Mouse (Mus musculus) olfactory bulb, adult 2 months (tissue): ENCODE results near the gene Rnf24. TPM values are rescaled to one million over a fixed set of nuclear protein-coding genes. Genes with fewer than 3 reads are reported as not detected.

Source experiments
- H3K27ac ChIP-seq: fragments of 200-500 bp; 2 replicates; pipeline ENCODE4 v1.5.1; 2012; ENCODE audit warnings: low read depth, low read length; ENCODE audit not compliant: insufficient read depth
- H3K4me1 ChIP-seq: fragments of 200-500 bp; 2 replicates; pipeline ENCODE4 v1.6.1; 2012; ENCODE audit warnings: low read length; ENCODE audit not compliant: control insufficient read depth, insufficient read depth
- H3K4me3 ChIP-seq: fragments of 200-500 bp; 2 replicates; pipeline ENCODE4 v1.5.1; 2012; ENCODE audit warnings: mild to moderate bottlenecking, low read depth, low read length, moderate library complexity; ENCODE audit not compliant: insufficient read depth
- CTCF ChIP-seq: fragments of 200-500 bp; IDR thresholded peaks from 2 replicates; pipeline ENCODE4 v1.5.1; 2012; ENCODE audit warnings: low read depth, mild to moderate bottlenecking, low read length, moderate library complexity; ENCODE audit not compliant: insufficient read depth
- POLR2A ChIP-seq: fragments of 200-500 bp; IDR thresholded peaks from 2 replicates; pipeline ENCODE4 v1.6.1; 2012; ENCODE audit warnings: mild to moderate bottlenecking, low read depth, low read length, moderate library complexity; ENCODE audit not compliant: insufficient read depth
- WGBS: fragments of 180-500 bp; shearing (Covaris S2); methylation state at CpG from one replicate; pipeline ENCODE4 v1.1.7; 2018; 5-methylcytosine and 5-hydroxymethylcytosine counted together
- polyA plus RNA-seq: library from polyadenylated mRNA; stranded (reverse); fragments of >200 nt; gene quantifications from 2 replicates; pipeline ENCODE4 v1.2.4, GENCODE M21; 2012; ENCODE audit warnings: low replicate concordance; ENCODE audit not compliant: missing spikeins, insufficient read depth, insufficient read length

Gene Rnf24
- not detected in 2 replicates for polyA plus RNA-seq

DNA sequence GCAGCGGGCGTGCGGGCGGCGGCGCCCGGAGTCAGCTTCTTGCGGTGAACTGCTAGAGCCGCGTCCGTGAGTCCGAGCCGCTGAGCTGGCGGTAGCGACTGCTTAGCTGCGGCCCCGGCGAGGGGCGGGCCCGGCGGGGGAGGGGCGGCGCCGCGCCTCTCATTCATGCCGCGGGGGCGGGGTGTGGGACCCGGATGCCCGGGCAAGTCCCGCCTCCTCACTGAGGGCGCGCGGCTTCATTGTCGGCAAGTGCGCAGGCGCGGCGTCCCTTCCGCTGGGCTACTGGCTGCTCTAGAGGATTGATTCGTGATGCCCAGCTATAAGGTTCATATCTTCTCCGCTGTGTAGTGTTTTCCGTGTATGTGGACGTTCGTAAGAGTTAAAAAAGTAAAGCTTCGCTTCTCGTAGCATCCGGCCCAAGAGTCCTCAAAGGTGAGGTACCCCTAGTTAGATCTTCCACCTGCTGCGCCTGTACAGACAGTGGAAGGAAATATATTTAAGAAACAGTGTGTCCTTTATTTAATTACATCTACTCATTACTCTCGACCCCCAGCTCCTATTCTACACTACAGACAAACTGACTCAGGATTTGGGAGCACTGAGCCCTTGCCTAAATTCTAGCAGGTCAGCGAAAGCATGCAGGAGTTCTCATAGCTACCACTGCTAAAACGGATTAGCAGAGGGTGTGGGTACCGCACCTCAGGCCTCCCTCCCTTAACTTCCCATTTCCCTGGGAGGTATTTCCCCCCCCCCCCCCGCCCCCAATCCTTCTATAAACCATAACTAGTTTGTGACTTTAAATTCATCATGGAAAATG lies at the start of gene Rnf24:
Gene Rnf24 (minus strand): TSS at position 146 of the 817 bp plus-strand sequence.
- TF ChIP-seq CTCF = no peak
- TF ChIP-seq POLR2A = peak; percentile 59; the same call in 1 of the 2 replicates
- Histone ChIP-seq H3K4me1 (peaks cover 4% of the 10 kb centered on the region; the same call in 1 of the 2 replicates), H3K27ac (peak within 1 kb of the TSS; percentile 68), H3K4me3 (peak within 1 kb of the TSS; percentile 81)
- WGBS = under 1% methylated on average over 54 of the region's 54 CpGs

DNA sequence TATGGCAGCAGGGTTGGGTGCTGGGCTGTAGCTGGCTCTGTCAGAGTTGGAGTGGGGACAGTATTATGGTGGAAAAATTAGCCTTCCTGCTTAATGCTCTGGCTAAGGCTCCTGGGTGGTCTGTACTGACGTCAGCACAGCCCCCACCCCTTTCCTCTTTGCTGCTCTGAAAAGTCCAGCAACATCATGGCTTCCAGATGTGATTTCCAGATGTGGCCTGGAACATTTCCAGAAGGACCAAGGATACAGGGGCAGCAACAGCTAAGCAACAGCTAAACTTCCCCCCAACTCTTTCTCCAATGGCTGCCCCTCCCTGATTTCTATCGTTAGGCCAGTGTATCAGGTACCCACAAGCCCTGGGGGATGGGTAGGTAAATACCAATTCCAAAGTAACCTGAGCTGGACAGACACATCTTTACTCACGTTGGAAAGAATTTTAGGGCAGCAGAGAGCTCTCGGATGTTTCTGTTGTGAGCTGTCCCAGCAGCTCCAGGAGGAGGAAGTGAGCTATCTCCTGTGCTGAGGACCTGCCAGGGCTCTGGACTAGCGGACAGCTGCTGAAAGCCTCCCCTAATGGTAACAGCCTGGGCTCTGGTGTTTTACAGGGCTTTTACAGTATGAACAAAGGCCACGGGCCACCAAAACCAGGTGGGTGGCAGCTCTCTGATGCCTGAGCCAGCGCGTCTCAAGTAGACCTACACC lies 49.3 kb upstream of the Rnf24 start:
- TF ChIP-seq POLR2A = no peak
- no peak for TF ChIP-seq CTCF
- H3K4me1 ChIP-seq = peaks cover 16% of the 10 kb centered on the region
- no peak overlapping the region for H3K4me3 ChIP-seq
- no peak overlapping the region for H3K27ac ChIP-seq
- WGBS = 78% methylated on average over 8 of the region's 8 CpGs

DNA sequence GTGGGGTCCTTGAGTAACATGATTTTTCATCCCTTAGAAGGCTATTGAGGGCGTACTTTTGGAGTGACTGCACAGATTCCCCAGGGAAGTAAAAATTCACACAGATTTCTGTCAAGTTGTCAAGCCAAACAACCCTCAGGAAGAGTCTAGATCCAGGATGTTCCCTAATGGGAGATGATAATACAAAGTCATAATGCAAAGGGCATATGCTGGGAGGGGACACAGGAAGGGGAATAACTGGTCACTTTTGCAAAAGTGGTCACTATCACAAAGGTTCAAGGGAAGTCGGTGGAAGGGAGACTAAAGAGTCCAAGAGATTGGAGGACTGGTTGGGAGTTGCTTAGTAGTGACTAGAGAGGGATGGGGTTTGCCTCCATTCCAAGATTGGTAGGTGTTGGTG lies 48.2 kb upstream of the Rnf24 start:
- Histone ChIP-seq H3K4me3 (no peak overlapping the region), H3K4me1 (peaks cover 16% of the 10 kb centered on the region), H3K27ac (no peak overlapping the region)
- TF ChIP-seq CTCF (no peak), POLR2A (no peak)
- 91% methylated on average over 2 of the region's 2 CpGs for WGBS

DNA sequence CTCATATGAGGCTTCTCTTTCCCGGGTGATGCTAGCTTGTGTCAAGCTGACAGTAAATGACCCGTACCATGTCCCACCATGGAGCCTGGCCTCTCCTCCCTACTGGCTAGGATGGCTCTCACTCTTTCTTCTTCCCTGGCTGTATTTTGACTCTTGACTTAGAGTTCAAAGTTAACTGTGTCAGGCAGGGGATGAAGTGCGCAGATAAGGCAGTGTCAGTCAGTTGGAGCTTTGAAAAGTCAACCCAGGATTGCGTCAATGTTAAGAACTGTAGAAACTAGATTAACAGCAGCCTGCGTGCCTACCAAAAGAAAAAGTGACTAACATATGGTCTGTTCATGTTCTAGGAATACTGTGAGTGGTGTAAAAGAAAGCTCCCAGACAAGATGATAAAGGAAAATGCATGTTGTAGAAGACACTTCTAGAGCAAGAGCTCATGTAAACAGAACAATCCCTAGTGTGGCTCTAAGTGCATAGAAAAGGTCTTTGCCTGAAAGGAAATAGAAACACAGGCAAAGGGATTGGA lies 44.7 kb upstream of the Rnf24 start:
- WGBS = 97% methylated on average over 5 of the region's 5 CpGs
- Histone ChIP-seq H3K27ac (no peak overlapping the region), H3K4me3 (no peak overlapping the region), H3K4me1 (no peaks in the 10 kb centered on the region)
- TF ChIP-seq CTCF = no peak
- no peak for TF ChIP-seq POLR2A

DNA sequence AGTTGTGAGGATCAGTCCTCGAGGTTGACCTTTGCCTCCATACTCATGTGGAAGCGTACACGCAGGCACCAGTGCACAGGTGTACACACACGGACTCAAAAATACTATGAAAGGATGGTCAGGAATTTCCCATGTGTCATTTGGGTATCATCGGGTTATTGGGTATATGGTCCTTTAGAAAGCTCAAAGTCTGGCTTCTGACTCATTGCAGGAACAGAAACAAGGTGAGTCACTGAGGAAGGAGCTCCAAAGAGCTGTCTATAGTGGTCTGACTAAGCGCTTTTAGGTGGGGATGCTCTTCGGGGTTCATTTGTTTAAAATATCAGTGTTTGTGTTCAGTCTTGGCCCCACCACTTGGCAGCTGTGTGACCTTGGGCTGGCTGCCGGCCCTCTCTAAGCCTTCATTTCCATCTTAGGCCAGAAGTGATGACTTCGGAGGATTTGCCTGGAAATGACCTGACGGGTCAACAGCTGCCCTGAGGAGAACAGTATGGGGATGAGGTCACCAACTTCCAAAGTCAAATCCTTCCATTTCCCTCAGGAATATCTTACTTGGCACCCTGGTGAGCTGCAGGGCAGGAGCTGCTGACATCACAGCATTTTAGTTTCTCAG lies 33.8 kb upstream of the Rnf24 start:
- WGBS = 79% methylated on average over 10 of the region's 10 CpGs
- 0 out of 2 replicates have a peak, but pooled peaks cover 2% of the 10 kb centered on the region for H3K4me1 ChIP-seq
- no peak overlapping the region for H3K27ac ChIP-seq
- H3K4me3 ChIP-seq = no peak overlapping the region
- TF ChIP-seq POLR2A (no peak), CTCF (no peak)

DNA sequence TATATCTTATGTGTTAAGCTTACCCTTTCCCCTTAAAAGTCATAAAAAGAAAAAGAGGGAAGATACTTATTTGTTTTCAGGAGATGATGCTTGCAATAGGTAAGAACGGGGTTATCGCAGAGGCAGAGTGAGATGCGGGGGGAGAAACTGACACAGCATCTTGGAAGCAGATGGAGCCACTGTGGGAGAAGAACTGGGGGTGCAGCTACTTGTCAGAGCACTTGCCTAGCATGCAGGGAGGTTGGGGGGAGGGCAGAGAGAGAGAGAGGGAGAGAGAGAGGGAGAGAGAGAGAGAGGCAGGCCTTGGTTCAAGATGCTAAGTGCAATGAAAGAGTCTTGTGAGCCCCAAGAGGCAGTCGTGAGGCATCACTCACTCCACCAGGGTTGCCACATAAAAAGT lies 32.5 kb upstream of the Rnf24 start:
- Histone ChIP-seq H3K4me1 (0 out of 2 replicates have a peak, but pooled peaks cover 2% of the 10 kb centered on the region), H3K27ac (no peak overlapping the region), H3K4me3 (no peak overlapping the region)
- WGBS = 73% methylated on average over 4 of the region's 4 CpGs
- TF ChIP-seq CTCF (no peak), POLR2A (no peak)

DNA sequence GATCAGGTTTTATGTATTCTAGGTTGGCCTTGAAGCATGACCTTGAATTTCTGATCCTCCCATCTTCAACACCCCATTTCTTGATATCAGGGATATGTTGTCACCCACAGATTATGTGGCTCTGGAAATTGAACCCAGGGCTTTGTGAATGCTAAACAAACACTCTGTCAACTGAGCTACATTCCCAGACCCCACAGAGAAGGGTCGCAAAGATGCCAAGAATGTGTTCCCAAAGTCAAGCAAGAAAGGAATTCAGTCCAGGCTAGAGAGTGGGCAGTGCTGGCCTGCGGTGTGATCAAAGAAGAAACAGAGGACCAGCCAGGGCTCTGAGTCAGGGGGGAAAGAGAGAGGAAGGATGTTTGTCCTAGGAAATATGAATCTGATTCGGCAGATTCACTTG lies 26.8 kb upstream of the Rnf24 start:
- Histone ChIP-seq H3K27ac (no peak overlapping the region), H3K4me1 (0 out of 2 replicates have a peak, but pooled peaks cover 2% of the 10 kb centered on the region), H3K4me3 (no peak overlapping the region)
- TF ChIP-seq POLR2A = no peak
- no peak for TF ChIP-seq CTCF
- 84% methylated on average over 3 of the region's 3 CpGs for WGBS

DNA sequence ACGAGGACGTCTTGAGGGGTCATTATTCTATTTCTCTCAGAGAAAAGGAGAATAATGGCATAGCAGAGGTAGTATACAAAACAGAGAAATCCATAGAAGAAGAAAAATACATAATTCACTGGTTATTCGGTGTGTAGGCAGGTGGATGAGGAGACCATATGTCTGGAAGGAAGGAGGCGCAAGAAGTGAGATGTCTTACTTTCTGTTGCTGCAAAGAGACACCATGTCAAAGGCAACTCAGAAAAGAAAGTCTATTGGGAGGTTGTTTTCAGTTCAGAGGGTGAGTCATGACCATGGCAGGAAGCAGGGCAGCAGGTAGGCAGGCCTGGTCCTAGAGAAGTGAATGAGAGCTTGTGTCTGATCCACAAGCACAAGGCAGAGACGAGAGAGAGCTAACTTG lies 26.2 kb upstream of the Rnf24 start:
- TF ChIP-seq POLR2A (no peak), CTCF (no peak)
- WGBS = 96% methylated on average over 5 of the region's 5 CpGs
- Histone ChIP-seq H3K4me3 (no peak overlapping the region), H3K27ac (no peak overlapping the region), H3K4me1 (0 out of 2 replicates have a peak, but pooled peaks cover 2% of the 10 kb centered on the region)

DNA sequence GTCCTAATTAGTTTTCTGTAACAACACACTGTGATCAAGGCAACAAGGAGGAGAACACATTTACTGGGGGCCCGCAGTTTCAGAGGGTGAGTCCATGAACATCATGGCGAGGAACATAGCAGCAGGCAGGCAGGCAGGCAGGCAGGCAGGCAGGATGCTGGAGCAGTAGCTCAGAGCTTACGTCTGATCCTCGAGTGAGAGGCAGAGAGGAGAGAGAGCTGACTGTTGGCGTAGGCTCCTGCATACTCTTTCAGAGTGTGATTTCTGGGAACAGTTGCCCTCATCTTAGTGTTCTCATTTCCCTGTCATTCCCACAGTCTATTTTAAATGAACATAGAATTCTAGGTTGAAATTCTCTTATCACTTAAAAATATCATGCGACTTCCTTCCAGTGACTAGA lies 24.4 kb upstream of the Rnf24 start:
- WGBS = 40% methylated on average over 6 of the region's 6 CpGs
- Histone ChIP-seq H3K27ac (no peak overlapping the region), H3K4me1 (0 out of 2 replicates have a peak, but pooled peaks cover 2% of the 10 kb centered on the region), H3K4me3 (no peak overlapping the region)
- no peak for TF ChIP-seq CTCF
- TF ChIP-seq POLR2A = no peak
